Mouse (Mus musculus): Measurements from ENCODE around the gene Galt.
"Not testable (repeated sequence)": the region's sequence is repeated elsewhere in the genome, so short reads cannot be mapped to it uniquely, and the experiment has no call there.

DNA sequence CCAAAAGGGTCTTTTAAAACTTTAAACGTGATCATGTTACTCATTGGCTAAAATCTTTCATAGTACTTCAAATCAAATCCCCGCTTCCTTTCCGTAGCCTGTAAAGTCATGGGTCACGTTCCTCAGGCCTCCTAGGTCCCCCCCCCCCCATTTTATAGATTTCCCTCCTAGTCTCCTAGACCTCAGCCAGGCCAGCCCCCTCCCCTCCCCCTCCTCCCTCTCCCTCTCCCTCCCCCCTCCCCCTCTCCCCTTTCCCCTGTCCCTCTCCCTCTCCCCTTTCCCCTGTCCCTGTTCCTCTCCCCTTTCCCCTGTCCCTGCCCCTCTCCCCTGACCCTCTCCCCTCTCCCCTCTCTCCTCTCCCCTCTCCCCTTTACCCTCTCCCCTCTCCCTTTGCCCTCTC is 27.7 kb downstream of the Galt start:
- TF ChIP-seq CTCF (IDR thresholded peaks at IDR 0.05; ENCODE audit: insufficient read depth, low read length); POLR2A (IDR thresholded peaks at IDR 0.05; ENCODE audit: borderline replicate concordance, extremely low read depth, low read depth, low read length): not testable (repeated sequence)
